Mouse (Mus musculus): Measurements from ENCODE around the gene Ift172.

GRCm38 (mm10) chr5:31312806-31313205, 21.9 kb upstream of the Ift172 start:
- TF ChIP-seq EP300 (IDR thresholded peaks at IDR 0.05; ENCODE audit: low read depth), result no peak
- TF ChIP-seq CTCF (IDR thresholded peaks at IDR 0.05; ENCODE audit: low read depth), result no peak
